Mouse (Mus musculus) spleen, postnatal 14 days (tissue): Measurements from ENCODE around the gene Itga6.
"Not testable (repeated sequence)": the region's sequence is repeated elsewhere in the genome, so short reads cannot be mapped to it uniquely, and the experiment has no call there.

ENCODE experiments used
- DNase-seq, 2 experiments: peaks; one replicate each; pipeline ENCODE4 v3.0.0; 2021 to 2022; ENCODE audit warnings: low spot score in 2 of 2

Itga6 gene

DNA sequence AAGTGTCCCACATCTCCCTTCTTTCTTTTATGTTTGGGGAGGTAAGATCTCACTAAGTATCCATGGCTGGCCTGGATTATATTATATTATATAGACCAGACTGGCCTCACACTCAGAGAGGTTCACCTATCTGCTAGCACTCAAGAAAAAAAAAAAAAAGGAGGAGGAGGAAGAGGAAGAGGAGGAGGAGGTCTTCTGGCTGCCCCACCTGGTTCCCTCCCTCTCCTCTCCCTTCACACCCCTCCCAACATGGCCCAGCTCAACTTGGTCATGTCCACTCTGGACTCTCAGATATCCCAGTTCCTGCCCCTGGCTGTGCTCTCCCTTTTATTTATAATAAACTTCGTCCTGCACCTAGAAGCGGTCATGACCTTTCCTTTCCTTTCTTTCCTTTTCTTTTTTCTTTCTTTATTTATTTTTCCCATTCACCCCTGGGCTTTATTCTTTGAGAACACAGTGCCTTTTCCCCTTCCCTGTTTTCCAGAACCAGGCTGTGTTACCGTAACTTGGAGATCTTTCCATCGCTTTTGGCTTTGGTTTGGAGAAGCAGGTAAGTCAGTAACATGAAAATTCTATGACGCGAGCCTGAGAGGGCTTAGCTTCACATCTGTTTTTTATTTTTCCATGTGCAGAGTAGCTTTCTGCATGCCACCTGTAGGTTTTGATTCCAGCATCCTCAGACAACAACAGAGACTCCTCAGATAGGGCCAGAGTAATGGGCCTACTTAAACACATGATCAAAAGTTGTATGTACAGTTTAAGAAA lies at the start of gene Itga6:
Itga6 (plus strand) TSS at position 7 of the 765 bp plus-strand sequence.
- DNase-seq = no peak

DNA sequence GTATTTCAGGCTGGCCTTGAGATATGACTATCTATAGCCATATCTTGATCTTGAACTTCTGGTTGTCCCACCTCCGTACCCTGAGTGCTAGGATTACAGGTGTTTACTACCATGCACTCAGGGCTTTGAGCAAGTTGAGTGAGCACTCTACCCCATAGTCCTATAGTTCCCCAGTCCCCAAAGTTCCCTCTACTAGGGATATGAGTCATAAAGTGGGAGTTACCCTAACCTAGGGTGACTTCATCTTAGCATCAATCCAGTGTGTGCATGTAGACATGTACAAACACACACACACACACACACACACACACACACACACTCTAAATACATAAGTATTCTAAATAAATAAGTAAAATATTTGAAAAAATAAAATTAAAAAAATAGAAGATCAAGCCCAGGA lies 48.6 kb upstream of the Itga6 start:
- DNase-seq = no peak

GRCm38 (mm10) chr2:71697408-71698336 lies 47.7 kb upstream of the Itga6 start:
- DNase-seq = no peak

DNA sequence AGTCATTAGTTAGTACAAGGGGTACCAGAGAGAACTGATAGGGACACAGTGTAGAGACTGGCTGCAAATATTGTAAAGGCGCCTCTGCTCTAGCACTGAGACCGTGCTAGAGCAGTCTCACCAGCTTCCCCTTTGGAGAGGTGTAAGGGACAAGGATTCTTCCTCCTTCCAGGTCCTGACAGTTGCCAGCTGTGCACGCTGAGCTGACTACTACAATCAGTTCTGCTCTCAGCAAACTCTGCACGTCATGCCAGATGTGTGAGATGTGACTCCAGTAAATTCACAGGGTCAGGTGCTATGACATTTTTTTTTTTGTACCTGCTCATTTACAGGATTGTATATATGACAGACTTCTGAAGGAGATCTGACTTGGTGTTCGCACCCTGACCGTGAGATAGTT lies 47.0 kb upstream of the Itga6 start:
- DNase-seq = no peak

GRCm38 (mm10) chr2:71698942-71699341 lies 46.5 kb upstream of the Itga6 start:
- DNase-seq = no peak

DNA sequence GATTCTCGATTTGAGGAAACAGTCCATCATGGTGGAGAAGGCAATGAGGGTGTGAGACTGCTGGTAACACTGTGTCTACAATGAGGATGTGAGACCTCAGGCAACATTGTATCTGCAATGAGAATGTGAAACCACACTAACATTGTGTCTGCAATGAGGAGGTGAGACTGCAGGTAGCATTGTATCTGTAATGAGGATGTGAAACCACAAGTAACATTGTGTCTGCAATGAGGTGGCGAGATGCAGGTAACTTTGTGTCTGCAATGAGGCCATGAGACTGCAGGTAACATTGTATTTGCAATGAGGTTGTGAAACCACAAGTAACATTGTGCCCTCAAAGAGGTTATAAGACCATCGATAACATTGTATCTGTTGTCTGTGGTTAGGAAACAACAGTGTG lies 44.1 kb upstream of the Itga6 start:
- no peak for DNase-seq

DNA sequence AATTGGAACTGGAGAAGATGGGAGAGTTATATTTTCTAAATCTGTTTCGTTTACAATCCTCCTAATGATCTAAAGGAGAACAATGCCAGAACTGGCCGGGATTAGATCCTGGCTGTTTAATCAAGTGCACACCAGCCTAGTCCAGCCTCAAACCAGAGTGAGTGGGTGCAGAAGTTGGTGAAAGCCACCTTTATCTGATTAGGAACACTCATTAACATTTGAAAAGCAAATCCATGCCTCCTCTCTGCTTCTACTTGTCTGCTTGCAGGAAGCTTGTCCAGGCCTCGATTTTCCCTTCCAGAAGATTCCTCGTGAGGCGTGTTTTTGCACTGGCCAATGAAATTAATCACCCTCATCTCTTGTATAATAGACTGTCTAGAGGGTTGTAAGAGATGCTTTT lies 41.1 kb upstream of the Itga6 start:
- DNase-seq = no peak

- no peak for DNase-seq
Observed at GRCm38 (mm10) chr2:71708886-71709285, 36.5 kb upstream of the Itga6 start.

DNA sequence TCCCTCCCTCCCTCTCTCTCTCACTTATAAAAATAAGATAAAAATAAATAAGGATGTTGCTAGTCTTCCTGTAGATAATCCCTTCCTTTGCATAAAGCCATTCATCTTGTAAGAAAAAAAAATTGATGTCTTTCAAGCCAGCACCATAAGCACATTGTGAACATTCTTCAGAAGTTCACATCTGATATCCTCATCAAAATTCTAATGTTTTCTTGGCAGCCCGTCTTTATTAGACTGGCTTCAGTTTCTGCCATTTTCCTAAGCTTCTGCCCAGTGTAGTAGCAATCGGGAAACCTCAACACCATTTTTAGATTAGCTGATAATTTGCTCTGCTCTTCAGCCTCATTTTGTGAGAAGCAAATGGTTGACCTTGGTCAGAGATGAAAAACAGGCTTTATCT lies 33.8 kb upstream of the Itga6 start:
- no peak for DNase-seq

- no peak for DNase-seq
Observed at GRCm38 (mm10) chr2:71714416-71714815, 31.0 kb upstream of the Itga6 start.

DNA sequence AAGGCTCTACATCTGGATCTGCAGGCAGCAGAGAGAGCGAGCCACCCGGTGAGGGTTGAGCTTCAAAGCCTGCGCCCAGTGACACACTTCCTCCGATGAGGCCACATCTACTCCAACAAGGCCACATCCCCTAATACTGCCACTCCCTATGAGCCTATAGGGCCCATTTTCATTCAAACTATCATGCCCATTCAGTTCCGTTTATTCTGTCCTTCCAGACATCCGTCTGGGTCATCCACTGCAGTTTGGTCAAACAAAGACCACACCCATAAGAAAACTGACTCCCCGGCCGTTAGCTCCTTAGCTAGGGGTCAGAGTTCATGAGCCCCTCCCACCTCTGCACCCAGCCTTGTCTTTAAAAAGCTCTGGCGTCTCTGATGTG lies 26.4 kb upstream of the Itga6 start:
- no peak for DNase-seq

- DNase-seq = no peak
Observed at GRCm38 (mm10) chr2:71719387-71720034, 25.9 kb upstream of the Itga6 start.

DNA sequence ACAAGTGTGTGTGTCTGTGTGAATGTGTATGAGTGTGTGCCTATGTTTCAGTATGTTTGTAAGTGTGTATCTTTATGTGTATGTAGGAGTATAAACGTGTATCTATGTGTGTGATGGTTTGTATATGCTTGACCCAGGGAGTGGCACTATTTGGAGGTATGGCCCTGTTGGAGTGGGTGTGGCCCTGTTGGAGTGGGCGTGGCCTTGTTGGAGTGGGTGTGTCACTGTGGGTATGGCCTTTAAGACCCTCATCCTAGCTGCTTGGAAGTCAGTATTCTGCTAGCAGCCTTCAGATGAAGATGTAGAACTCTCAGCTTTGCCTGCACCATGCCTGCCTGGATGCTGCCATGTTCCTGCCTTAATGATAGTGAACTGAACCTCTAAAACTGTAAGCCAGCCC lies 24.9 kb upstream of the Itga6 start:
- DNase-seq = not testable (repeated sequence)

GRCm38 (mm10) chr2:71722913-71723312 lies 22.5 kb upstream of the Itga6 start:
- DNase-seq = no peak

DNA sequence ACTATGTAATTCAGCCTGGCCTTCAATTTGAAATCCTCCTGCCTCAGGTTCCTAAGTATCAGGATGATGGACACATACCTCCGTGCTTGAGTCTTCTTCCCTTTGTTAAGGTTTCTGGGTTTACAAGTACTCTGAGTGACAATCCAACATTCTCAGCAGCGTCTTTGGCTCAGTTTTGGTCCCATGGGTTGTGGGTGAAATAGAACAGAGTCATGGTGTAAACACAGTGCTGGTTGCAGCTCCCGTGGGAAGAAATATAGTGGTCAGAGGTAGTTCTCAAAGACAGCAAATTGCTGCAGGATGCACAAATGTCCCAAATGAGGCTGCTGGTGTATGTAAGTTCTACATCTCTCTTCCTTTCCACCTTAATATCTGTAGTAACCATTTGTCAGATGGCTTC lies 21.8 kb upstream of the Itga6 start:
- no peak for DNase-seq

- DNase-seq = no peak
Observed at GRCm38 (mm10) chr2:71724028-71724427, 21.4 kb upstream of the Itga6 start.

- no peak for DNase-seq
Observed at GRCm38 (mm10) chr2:71725446-71725845, 20.0 kb upstream of the Itga6 start.

GRCm38 (mm10) chr2:71726883-71727676 lies 18.3 kb upstream of the Itga6 start:
- no peak for DNase-seq

DNA sequence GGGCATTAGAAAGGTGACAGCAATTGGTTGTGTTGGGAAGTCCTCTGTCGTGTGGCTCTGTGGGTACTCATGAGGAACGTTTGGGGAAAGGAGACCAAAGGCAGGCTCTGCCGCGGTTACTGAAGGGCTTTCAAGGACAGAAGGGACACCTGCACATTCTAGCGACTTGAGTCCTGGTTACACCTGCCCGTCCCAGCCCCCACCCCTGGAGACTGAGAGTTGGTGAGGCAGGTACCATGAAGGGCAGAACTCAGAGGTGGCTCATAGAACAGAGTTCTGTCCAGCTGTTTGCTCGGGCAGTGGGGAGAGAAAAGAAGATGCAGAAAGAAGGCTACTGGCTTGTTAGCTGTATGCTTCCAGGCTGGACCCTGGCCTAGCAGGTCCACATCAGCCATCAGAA lies 17.1 kb upstream of the Itga6 start:
- no peak for DNase-seq

GRCm38 (mm10) chr2:71728796-71729195 lies 16.6 kb upstream of the Itga6 start:
- no peak for DNase-seq
